Mouse (Mus musculus) gastrocnemius, postnatal 4 days (tissue): ENCODE results near the gene Spaar. TPM values are rescaled to one million over a fixed set of nuclear protein-coding genes. Genes with fewer than 3 reads are reported as not detected.

Experiments
- DNase-seq, 2 experiments: peaks; one replicate each; pipeline ENCODE4 v3.0.0; 2021 to 2022; ENCODE audit warnings: low spot score in 2 of 2, mixed read lengths in 2 of 2
- total RNA-seq, 2 experiments: library from RNA; stranded (reverse); gene quantifications; 2 replicates each; pipeline ENCODE4 v1.2.3; 2021

Spaar gene
- total RNA-seq, 2 experiments from 2014 or later: 1.4 to 1.5 TPM

DNA sequence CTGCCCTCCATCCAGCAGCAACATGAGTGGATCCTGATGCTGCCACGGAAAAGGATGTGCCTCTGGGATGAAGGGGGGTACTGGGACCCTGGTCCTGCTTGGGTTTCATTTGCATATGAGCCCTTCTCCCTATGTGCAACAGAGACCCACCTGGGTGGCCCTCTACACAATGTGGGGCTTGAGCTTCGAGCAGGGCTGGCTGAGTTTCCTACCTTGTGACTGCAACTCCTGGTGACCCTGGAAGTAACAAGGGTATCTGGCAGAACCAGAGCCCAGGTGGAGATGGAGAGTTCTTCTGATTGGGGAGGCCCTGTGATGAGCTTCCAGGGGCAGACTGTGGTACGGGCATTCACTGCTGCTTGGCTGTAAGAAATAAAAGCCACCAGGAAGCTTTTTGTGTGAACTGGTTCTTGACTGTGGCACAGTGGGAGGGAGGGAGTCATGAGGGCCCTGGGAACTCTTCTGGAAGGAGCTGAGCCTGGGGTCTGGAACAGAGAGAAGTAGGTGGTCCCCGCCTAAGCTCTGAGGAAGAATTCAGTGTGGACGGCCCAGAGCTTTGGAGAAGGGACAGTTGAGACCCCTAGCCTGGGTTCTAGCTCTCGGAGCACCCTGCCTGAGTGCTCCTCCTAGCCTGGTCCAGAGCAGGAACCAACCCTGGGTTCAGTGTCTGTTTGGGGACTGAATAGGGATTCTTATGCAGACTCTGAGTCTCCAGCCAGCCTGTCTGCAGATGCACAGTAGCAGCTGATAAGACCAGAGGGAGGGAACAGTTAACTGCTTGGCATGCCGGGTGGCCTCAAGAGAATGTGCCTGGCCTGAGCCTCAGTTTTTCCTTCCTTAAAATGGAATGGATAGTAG, 1.9 kb upstream of the Spaar start:
- DNase-seq: no peak

DNA sequence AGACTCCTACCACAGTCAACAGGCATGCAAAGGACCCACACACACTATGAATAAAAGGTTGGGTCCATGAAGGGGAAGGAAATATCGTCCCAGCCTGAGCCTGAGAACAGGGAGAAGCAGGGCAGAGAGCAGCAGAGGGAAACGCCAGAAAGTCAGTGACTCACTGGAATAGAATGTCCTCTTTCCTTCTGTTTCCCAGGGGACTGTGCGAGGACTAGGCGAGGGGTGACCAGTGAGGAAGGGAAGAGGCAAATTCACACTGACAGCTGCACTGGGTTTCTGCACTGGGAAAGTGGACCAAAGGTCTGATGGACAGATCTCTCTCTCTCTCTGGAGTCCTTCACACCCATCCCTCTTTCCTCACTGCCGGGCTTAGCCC, 1.3 kb upstream of the Spaar start:
- peak in 1 of 2 experiments; percentile 46 for DNase-seq

DNA sequence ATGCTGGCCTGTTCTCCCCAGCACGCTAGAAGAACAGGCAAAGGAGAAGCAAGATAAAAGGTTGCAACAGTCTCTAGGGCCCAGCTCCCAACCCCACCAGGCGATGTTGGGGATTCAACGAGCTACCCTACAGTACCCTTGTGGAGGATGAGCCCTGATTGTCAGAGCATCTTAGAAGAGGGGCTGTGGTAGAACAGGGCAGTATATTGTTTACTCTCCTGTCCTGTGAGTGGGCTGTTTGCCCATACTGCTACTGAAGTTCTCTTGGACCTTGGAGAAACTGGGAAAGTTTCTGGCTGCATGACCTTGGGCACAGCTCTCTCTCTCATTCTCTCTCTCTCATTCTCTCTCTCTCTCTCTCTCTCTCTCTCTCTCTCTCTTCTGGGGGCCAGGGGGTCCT, 708 bp upstream of the Spaar start:
- no peak for DNase-seq

DNA sequence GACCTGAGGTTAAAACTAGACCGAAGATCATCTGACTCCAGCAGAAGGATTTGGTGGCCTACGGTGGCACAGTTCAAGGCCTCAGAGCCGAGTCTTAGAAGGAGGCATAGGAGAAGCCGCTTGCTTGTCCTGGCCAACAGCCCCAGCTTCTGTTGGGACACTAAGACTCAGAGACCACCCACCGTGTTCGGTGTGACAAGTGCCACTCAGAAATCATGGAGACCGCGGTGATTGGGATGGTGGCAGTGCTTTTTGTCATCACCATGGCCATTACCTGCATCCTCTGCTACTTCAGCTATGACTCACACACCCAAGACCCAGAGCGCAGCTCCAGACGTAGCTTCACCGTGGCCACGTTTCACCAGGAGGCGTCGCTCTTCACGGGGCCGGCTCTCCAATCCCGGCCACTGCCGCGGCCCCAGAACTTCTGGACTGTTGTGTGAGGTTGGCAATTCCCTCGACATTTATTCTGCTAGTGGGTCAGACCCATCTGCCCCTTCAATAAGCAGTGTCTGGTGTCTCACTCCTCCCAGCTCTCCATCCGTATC, 990 bp downstream of the Spaar start:
- DNase-seq: no peak

DNA sequence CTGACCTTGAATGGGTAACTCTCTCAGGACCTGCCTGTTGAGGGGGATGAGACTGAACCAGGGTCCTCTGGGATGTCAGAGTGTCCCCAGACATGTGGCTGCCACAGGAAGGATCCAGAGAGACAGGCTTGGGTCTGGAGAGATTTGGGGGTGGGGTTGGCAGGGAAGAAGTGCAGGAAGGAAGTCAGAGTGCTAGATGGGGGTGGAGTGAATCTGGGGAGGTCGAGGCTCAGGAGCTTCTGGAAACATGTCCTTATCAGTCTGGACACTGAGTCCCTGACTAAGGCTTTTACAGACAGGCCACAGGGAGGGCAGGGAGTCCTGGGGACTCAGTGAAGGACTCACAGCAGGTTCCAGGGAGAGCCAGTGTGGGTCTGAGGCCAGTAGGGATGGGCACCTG, 2.3 kb downstream of the Spaar start:
- DNase-seq: no peak

DNA sequence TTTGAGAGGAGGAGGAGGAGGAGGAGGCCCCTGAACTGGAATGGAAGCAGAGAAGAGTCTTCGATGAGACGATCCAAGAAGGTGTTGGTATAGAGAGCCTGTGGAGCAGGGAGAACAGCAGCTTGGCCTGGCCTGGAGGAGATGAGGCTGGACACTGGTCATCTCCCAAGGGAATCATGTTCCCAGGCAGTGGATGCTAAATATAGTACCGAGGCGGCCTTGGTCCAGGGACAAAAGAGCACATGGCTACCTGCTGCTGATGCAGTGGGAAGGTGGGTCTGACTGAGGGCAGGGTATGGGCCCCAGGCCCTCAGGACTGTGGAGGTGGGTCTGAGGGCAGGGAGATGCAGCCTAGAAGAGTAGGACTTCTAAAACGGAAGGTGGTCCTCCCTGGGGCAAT, 3.4 kb downstream of the Spaar start:
- no peak for DNase-seq

DNA sequence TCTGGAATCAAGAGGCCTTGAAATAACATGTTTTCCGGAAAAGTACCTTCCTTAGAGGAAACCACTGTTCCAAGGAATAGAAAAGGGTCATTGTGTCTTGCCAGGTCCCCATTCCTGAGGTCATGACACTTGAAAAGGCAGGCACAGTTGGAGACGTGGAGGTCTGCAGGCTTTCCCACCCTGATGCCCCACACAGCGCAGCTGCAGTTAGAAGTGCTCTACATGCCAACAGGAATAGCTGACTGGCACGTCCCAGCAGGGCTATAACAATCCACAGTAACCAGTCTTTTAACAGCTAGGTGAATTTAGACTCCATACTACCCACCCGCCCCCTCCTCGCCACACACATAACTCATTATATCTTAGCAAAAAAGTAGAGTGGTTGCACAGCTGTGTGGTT, 7.3 kb downstream of the Spaar start:
- no peak for DNase-seq

GRCm38 (mm10) chr4:43738989-43739674, 9.3 kb downstream of the Spaar start:
- no peak for DNase-seq

- no peak for DNase-seq
Observed at GRCm38 (mm10) chr4:43741526-43741925, 11.7 kb downstream of the Spaar start.

DNA sequence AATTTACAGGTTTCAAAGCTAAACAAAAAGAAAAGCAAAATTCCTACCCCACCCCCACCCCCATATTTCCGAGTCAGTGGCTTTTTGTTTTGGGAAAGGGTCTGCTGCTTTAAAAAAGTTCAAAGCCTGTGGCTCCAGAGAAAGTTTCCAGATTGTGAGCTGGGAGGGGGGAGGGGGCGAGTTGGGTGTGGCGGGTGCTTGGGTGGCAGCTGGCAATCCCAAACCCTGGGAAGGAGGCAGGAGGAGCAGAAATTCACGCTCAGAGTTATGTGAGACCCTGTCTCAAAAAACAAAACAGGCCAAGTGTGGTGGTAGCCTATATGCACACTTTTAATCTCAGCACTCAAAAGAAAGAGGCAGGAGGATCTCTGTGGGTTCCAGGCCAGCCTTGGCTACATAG, 12.8 kb downstream of the Spaar start:
- DNase-seq: no peak

DNA sequence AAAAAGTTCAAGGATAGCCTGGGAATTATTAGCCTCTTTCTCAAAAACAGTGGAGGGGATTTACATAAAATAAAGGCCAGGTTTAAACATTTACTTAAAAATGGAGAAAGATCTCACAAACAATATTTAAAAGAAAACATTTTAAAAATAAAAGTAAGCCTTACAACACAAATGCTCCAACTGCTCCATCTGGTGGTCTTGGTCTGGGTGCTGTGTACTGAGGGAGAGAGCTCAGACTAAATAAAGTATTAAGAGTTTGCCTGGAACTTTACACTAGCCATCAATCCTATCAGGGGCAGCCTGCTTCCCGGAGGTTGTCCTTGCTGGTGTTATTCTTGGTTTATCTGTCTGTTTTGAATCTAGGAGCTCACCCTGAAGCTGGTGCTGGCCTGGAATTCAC, 13.3 kb downstream of the Spaar start:
- DNase-seq: no peak

- DNase-seq: no peak
Observed at GRCm38 (mm10) chr4:43745187-43745586, 15.4 kb downstream of the Spaar start.

GRCm38 (mm10) chr4:43757213-43757612, 27.4 kb downstream of the Spaar start:
- DNase-seq: no peak

DNA sequence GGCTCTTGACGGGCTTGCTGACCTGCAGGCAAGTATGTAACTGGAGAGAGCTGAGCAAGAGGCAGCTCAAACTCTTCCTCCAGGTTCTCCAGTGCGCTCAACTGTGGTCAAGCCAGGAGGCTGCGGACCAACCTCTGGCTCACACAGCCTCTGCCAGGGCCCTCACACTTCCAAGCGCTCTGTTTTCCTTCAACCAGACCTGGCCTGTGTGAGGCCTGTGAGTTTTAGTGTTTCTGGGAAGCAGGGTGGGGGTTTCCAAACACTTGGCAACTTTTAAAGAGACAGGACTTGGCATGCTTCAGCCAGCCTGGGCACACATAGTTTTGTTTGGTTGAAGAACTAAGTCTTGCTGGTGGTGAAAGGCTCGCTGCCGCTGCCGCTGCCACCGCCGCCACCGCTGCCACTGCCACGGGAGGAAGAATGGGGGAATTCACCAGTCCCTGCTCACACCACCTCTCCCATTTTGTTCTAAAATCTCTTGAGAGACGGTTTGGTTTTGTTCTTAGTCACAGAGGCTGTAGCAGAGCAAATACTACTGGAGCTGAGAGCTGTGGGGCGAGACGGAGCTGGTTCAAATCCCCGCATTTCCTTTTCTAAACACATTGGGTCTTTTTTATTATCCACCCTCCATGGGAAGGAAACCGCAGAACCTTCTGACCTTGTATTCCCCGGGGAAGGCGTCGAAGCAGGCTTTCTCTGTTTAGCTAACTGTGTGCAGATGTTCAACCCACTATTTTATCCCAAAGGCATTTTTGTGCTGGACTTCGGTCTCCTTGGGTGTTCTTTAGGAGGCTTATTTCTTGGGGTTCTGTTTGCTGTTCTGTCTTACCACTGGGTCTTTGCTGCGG, 30.0 kb downstream of the Spaar start:
- no peak for DNase-seq

GRCm38 (mm10) chr4:43760460-43760859, 30.6 kb downstream of the Spaar start:
- peak; percentile 27 to 36 for DNase-seq

DNA sequence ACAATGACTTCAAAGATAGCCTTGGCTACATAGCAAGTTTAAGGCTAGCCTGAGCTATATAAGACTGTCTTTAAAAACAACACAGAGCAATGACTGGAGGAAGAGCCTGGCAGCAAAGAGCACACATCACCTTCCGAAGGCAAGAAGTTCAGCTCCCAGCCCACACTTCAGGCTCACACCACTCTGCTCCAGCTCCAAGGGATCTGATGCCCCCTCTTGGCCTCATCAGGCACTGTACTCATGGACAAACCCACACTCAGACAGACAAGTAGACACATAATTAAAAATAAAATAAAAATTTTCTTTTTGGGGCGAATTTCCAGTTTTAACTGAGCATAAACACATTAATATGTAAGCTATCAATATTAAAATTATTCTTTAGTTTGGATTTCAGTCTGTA, 31.5 kb downstream of the Spaar start:
- no peak for DNase-seq

GRCm38 (mm10) chr4:43763410-43763809, 33.6 kb downstream of the Spaar start:
- DNase-seq: peak in 1 of 2 experiments; percentile 57

GRCm38 (mm10) chr4:43768341-43768740, 38.5 kb downstream of the Spaar start:
- DNase-seq: no peak

DNA sequence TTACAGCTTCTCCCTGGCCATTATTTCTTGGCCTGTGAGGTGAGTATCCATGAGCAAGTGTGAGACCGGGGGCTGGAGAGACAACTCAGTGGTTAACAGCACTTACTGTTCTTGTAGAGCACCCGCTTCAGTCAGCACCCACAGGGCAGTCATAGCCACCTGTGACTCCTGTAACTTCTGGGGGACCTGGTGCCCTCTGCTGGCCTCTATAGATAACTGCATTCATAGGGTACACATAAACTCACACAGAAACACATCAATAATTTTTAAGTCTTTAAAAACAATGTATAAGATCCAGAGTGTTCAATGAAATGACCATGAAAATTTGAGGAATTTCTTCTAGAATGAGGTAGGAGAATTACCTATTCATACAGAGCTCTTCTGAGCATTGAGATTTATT, 39.5 kb downstream of the Spaar start:
- no peak for DNase-seq

GRCm38 (mm10) chr4:43770909-43771308, 41.1 kb downstream of the Spaar start, which contains the start of gene Olfr159:
Gene Olfr159, minus strand, starts transcription at chr4:43771009.
- DNase-seq: no peak

DNA sequence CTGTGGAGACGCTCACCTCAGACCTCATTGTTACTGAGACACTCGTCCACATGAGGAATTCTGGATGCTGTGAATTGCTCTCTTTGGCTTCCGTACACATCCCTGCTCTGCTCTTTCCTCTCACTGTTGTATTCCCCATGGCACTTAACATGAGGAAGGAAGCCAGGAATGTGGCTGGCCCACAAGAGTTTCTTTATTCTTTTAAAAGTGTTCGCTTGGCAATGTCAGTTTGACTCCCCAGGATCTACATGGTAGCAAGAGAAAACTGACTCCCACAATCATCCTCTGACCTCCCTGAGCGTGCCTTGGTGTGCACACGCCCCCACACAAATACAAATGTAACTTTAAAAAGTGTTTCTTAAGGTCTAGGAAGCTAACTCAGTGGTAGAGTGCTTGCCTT, 41.8 kb downstream of the Spaar start:
- no peak for DNase-seq
